19 mouse cellular contexts compared by ENCODE assay signal in genomic region chr4:115732223-115732818, GRCm38 (mm10). TPM values are rescaled to one million over a fixed set of nuclear protein-coding genes. Genes with fewer than 3 reads are reported as not detected.
DNase-seq lines count a peak whose midpoint lies in the region; ATAC-seq and TF ChIP-seq lines count a peak whose summit lies in the region.
"Had no signal": no experiment of that assay in that cellular context is flagged by ENCODE, and none has a peak within 500 bp of the region (broad histone marks: within the 10 kb centered on the region; RNA-seq: fewer than 3 reads in every experiment).

No protein-coding gene starts in this region.

- ATAC-seq in forebrain, embryonic 11.5 days (replicated peaks; ENCODE audit: low FRiP score): no peak
- ATAC-seq in intestine, embryonic 15.5 days: peak; percentile 79
- peak; percentile 42; the same call in 1 of the 2 replicates for ATAC-seq in stomach, embryonic 16.5 days (ENCODE audit: insufficient read depth, low FRiP score)

- no peak for TF ChIP-seq CTCF in thymus, adult 2 months (IDR thresholded peaks at IDR 0.05; ENCODE audit: borderline replicate concordance, control insufficient read depth, extremely low read depth, insufficient read depth, low read length, poor library complexity)

- no peak overlapping the region for H3K4me3 ChIP-seq in forebrain, embryonic 10.5 days
- H3K4me3 ChIP-seq in forebrain, embryonic 11.5 days (ENCODE audit: low read depth, low read length): no peak overlapping the region
- no peak overlapping the region for H3K4me3 ChIP-seq in thymus, adult 2 months (ENCODE audit: control insufficient read depth, insufficient read depth, low read length)
- no peak overlapping the region for H3K4me3 ChIP-seq in intestine, embryonic 15.5 days (replicated peaks)
- no peak overlapping the region for H3K4me3 ChIP-seq in stomach, embryonic 16.5 days (replicated peaks; ENCODE audit: low read length)
- H3K4me3 ChIP-seq: erythroblast, embryonic 14.5 days; heart, adult 2 months; heart, embryonic 15.5 days; hindbrain, embryonic 12.5 days; limb, embryonic 15.5 days; midbrain, embryonic 13.5 days; myocyte had no signal

- 75% methylated on average over 3 of the region's 3 CpGs for WGBS in forebrain, embryonic 10.5 days
- WGBS in forebrain, embryonic 11.5 days: 79% methylated on average over 2 of the region's 3 CpGs
- WGBS in thymus, adult 2 months: 32% methylated on average over 3 of the region's 3 CpGs
- 56% methylated on average over 3 of the region's 3 CpGs for WGBS in intestine, embryonic 15.5 days
- 67% methylated on average over 2 of the region's 3 CpGs for WGBS in stomach, embryonic 16.5 days

- no peak overlapping the region for H3K4me2 ChIP-seq in forebrain, embryonic 11.5 days (ENCODE audit: low read depth, low read length, severe bottlenecking)
- no peak overlapping the region for H3K4me2 ChIP-seq in intestine, embryonic 15.5 days (replicated peaks)
- no peak overlapping the region for H3K4me2 ChIP-seq in stomach, embryonic 16.5 days (ENCODE audit: low read depth, low read length)
- H3K4me2 ChIP-seq: heart, embryonic 15.5 days; hindbrain, embryonic 12.5 days; limb, embryonic 15.5 days; midbrain, embryonic 13.5 days had no signal

- H3K27me3 ChIP-seq in forebrain, embryonic 10.5 days (ENCODE audit: poor library complexity, severe bottlenecking): peaks cover 13% of the 10 kb centered on the region; the same call in 1 of the 2 replicates
- no peaks in the 10 kb centered on the region for H3K27me3 ChIP-seq in forebrain, embryonic 11.5 days (ENCODE audit: control insufficient read depth, insufficient read depth, low read length)
- H3K27me3 ChIP-seq in thymus, adult 2 months (ENCODE audit: control insufficient read depth, insufficient read depth, low read length): no peaks in the 10 kb centered on the region
- H3K27me3 ChIP-seq in intestine, embryonic 15.5 days (replicated peaks): no peaks in the 10 kb centered on the region
- no peaks in the 10 kb centered on the region for H3K27me3 ChIP-seq in stomach, embryonic 16.5 days (ENCODE audit: control insufficient read depth, insufficient read depth, low read length)
- H3K27me3 ChIP-seq: heart, embryonic 15.5 days; Patski had no signal

- peak; percentile 12 for DNase-seq in forebrain, embryonic 10.5 days (ENCODE audit: extremely low spot score, low spot score)
- no peak for DNase-seq in forebrain, embryonic 11.5 days (ENCODE audit: low spot score)
- no peak for DNase-seq in thymus, adult 2 months
- no peak for DNase-seq in thymus, adult 18-20 months
- DNase-seq in embryo, embryonic 9.5 days (ENCODE audit: extremely low spot score): no peak
- no peak for DNase-seq in adrenal gland, postnatal 14 days

- no peak overlapping the region for H3K27ac ChIP-seq in forebrain, embryonic 10.5 days
- H3K27ac ChIP-seq in forebrain, embryonic 11.5 days (ENCODE audit: low read depth, low read length): no peak overlapping the region
- H3K27ac ChIP-seq in thymus, adult 2 months (ENCODE audit: control insufficient read depth, insufficient read depth, low read length): peak overlapping the region; percentile 26
- peak overlapping the region; percentile 36 for H3K27ac ChIP-seq in intestine, embryonic 15.5 days
- no peak overlapping the region for H3K27ac ChIP-seq in stomach, embryonic 16.5 days (ENCODE audit: low read length)
- H3K27ac ChIP-seq: heart, adult 2 months; heart, embryonic 15.5 days; hindbrain, embryonic 12.5 days; limb, embryonic 15.5 days; midbrain, embryonic 13.5 days had no signal

- no peaks in the 10 kb centered on the region for H3K36me3 ChIP-seq in forebrain, embryonic 10.5 days (replicated peaks)
- no peaks in the 10 kb centered on the region for H3K36me3 ChIP-seq in forebrain, embryonic 11.5 days (ENCODE audit: control insufficient read depth, insufficient read depth, low read length)
- H3K36me3 ChIP-seq in thymus, adult 2 months (ENCODE audit: control insufficient read depth, insufficient read depth, low read length): no peaks in the 10 kb centered on the region
- H3K36me3 ChIP-seq in intestine, embryonic 15.5 days: no peaks in the 10 kb centered on the region
- no peaks in the 10 kb centered on the region for H3K36me3 ChIP-seq in stomach, embryonic 16.5 days (ENCODE audit: control insufficient read depth, insufficient read depth, low read length)
- H3K36me3 ChIP-seq: heart, embryonic 15.5 days; hindbrain, embryonic 12.5 days; limb, embryonic 15.5 days; midbrain, embryonic 13.5 days had no signal

- H3K4me1 ChIP-seq in forebrain, embryonic 10.5 days: no peaks in the 10 kb centered on the region
- H3K4me1 ChIP-seq in forebrain, embryonic 11.5 days (replicated peaks; ENCODE audit: control insufficient read depth, insufficient read depth, low read length): no peaks in the 10 kb centered on the region
- peaks cover 6% of the 10 kb centered on the region for H3K4me1 ChIP-seq in thymus, adult 2 months (replicated peaks; ENCODE audit: control insufficient read depth, insufficient read depth, low read length)
- 0 out of 2 replicates have a peak, but pooled peaks cover 3% of the 10 kb centered on the region for H3K4me1 ChIP-seq in intestine, embryonic 15.5 days (replicated peaks)
- peaks cover 11% of the 10 kb centered on the region; the same call in 1 of the 2 replicates for H3K4me1 ChIP-seq in stomach, embryonic 16.5 days (ENCODE audit: control insufficient read depth, insufficient read depth, low read length)
- H3K4me1 ChIP-seq: heart, embryonic 15.5 days; hindbrain, embryonic 12.5 days; limb, embryonic 15.5 days; midbrain, embryonic 13.5 days had no signal

- no peak for TF ChIP-seq POLR2A in thymus, adult 2 months (IDR thresholded peaks at IDR 0.05; ENCODE audit: control insufficient read depth, extremely low read depth, insufficient read depth, low read length, poor library complexity)

- no peak overlapping the region for H3K9ac ChIP-seq in forebrain, embryonic 11.5 days (ENCODE audit: low read length)
- no peak overlapping the region for H3K9ac ChIP-seq in intestine, embryonic 15.5 days
- H3K9ac ChIP-seq in stomach, embryonic 16.5 days (ENCODE audit: low read length): no peak overlapping the region
- H3K9ac ChIP-seq: heart, embryonic 15.5 days; hindbrain, embryonic 12.5 days; limb, embryonic 15.5 days; midbrain, embryonic 13.5 days had no signal

- no peaks in the 10 kb centered on the region for H3K9me3 ChIP-seq in forebrain, embryonic 10.5 days
- no peaks in the 10 kb centered on the region for H3K9me3 ChIP-seq in forebrain, embryonic 11.5 days (ENCODE audit: control insufficient read depth, low read length)
- H3K9me3 ChIP-seq in intestine, embryonic 15.5 days: no peaks in the 10 kb centered on the region
- no peaks in the 10 kb centered on the region for H3K9me3 ChIP-seq in stomach, embryonic 16.5 days (replicated peaks; ENCODE audit: control insufficient read depth, low read length)
- H3K9me3 ChIP-seq: heart, embryonic 15.5 days; hindbrain, embryonic 12.5 days; limb, embryonic 15.5 days; midbrain, embryonic 13.5 days had no signal

RNA-seq across cellular contexts. Expression of gene Efcab14, which starts 5.2 kb away (rescaled TPM):
- polyA plus RNA-seq in forebrain, embryonic 10.5 days (2016; fragmentation: Nextera tagmentation; extraction: Ambion mirVana): 32.9 and 33.9 TPM in 2 replicates
- polyA plus RNA-seq in forebrain, embryonic 11.5 days (2014; fragmentation: Nextera tagmentation; extraction: Ambion mirVana): 43.5 and 46.1 TPM in 2 replicates
- 31.2 and 32.2 TPM in 2 replicates for polyA plus RNA-seq in thymus, adult 2 months (2012; rRNA removed)
- 31.2 and 32.0 TPM in 2 replicates for polyA plus RNA-seq in intestine, embryonic 15.5 days (2015; fragmentation: Nextera tagmentation; extraction: Ambion mirVana)
- 30.1 and 31.3 TPM in 2 replicates for polyA plus RNA-seq in stomach, embryonic 16.5 days (2015; fragmentation: Nextera tagmentation; extraction: Ambion mirVana)
- 57.2 and 60.1 TPM in 2 replicates for total RNA-seq in adrenal gland, postnatal 14 days (2021)

RNA-seq across cellular contexts. Expression of gene Tex38, which starts 48.5 kb away (rescaled TPM):
- 0.25 and 0.41 TPM in 2 replicates for polyA plus RNA-seq in forebrain, embryonic 10.5 days (2016; fragmentation: Nextera tagmentation; extraction: Ambion mirVana)
- polyA plus RNA-seq in forebrain, embryonic 11.5 days (2014; fragmentation: Nextera tagmentation; extraction: Ambion mirVana): 0.81 TPM in 1 of 2 replicates, not detected in the other
- 0.71 and 0.87 TPM in 2 replicates for polyA plus RNA-seq in thymus, adult 2 months (2012; rRNA removed)
- polyA plus RNA-seq in intestine, embryonic 15.5 days (2015; fragmentation: Nextera tagmentation; extraction: Ambion mirVana): 0.21 and 0.30 TPM in 2 replicates
- 0.28 TPM in 1 of 2 replicates, not detected in the other for polyA plus RNA-seq in stomach, embryonic 16.5 days (2015; fragmentation: Nextera tagmentation; extraction: Ambion mirVana)
- total RNA-seq in adrenal gland, postnatal 14 days (2021): 1.2 and 2.3 TPM in 2 replicates
- total RNA-seq: layer of hippocampus, postnatal 14 days; left cerebral cortex, postnatal 10 days had no signal
- polyA plus RNA-seq: embryonic facial prominence, embryonic 11.5 days; erythroblast, embryonic 14.5 days; heart, embryonic 15.5 days; hindbrain, embryonic 12.5 days; myocyte had no signal

RNA-seq across cellular contexts. Expression of gene Atpaf1, which starts 52.3 kb away (rescaled TPM):
- polyA plus RNA-seq in forebrain, embryonic 10.5 days (2016; fragmentation: Nextera tagmentation; extraction: Ambion mirVana): 45.8 and 56.3 TPM in 2 replicates
- polyA plus RNA-seq in forebrain, embryonic 11.5 days (2014; fragmentation: Nextera tagmentation; extraction: Ambion mirVana): 48.2 and 49.2 TPM in 2 replicates
- 30.2 and 37.5 TPM in 2 replicates for polyA plus RNA-seq in thymus, adult 2 months (2012; rRNA removed)
- polyA plus RNA-seq in intestine, embryonic 15.5 days (2015; fragmentation: Nextera tagmentation; extraction: Ambion mirVana): 62.4 and 63.5 TPM in 2 replicates
- polyA plus RNA-seq in stomach, embryonic 16.5 days (2015; fragmentation: Nextera tagmentation; extraction: Ambion mirVana): 33.7 and 36.2 TPM in 2 replicates
- 42.6 and 46.2 TPM in 2 replicates for total RNA-seq in adrenal gland, postnatal 14 days (2021)

Comparison
In these comparisons a context has a peak if more than half of its experiments do, and no peak if none do; other contexts are left out.
1. H3K27ac ChIP-seq: peak in thymus, adult 2 months (single experiment) and intestine, embryonic 15.5 days (single experiment); none in forebrain, embryonic 10.5 days (single experiment), forebrain, embryonic 11.5 days (single experiment) and stomach, embryonic 16.5 days (single experiment).